Mouse (Mus musculus) cerebellum, adult 2 months (tissue): ENCODE results near the gene Dnah3. TPM values are rescaled to one million over a fixed set of nuclear protein-coding genes. Genes with fewer than 3 reads are reported as not detected.

Source experiments
- DNase-seq, 2 experiments: peaks; one replicate each; pipeline ENCODE4 v3.0.0; 2021
- H3K27ac ChIP-seq: fragments of 200-500 bp; 2 replicates; pipeline ENCODE4 v1.5.1; 2012; ENCODE audit warnings: low read length, control low read depth, inconsistent platforms; ENCODE audit not compliant: insufficient read depth
- H3K27me3 ChIP-seq: fragments of 200-500 bp; 2 replicates; pipeline ENCODE4 v1.6.1; 2012; ENCODE audit warnings: inconsistent platforms, mild to moderate bottlenecking, low read length, moderate library complexity; ENCODE audit not compliant: control insufficient read depth, insufficient read depth
- H3K4me1 ChIP-seq: fragments of 200-500 bp; 2 replicates; pipeline ENCODE4 v1.6.1; 2011; ENCODE audit warnings: low read length; ENCODE audit not compliant: control insufficient read depth, insufficient read depth
- H3K4me3 ChIP-seq: fragments of 200-500 bp; replicated peaks from 2 replicates; pipeline ENCODE3; 2011; ENCODE audit warnings: mild to moderate bottlenecking, low read depth, low read length, control low read depth; ENCODE audit not compliant: insufficient read depth
- CTCF ChIP-seq: fragments of 200-500 bp; IDR thresholded peaks from 2 replicates; pipeline ENCODE4 v1.5.1; 2011; ENCODE audit warnings: low read depth, mild to moderate bottlenecking, control low read depth, low read length, moderate library complexity, borderline replicate concordance; ENCODE audit not compliant: insufficient read depth
- POLR2A ChIP-seq: fragments of 200-500 bp; IDR thresholded peaks from 2 replicates; pipeline ENCODE4 v1.6.1; 2011; ENCODE audit warnings: low read length, control low read depth, borderline replicate concordance; ENCODE audit not compliant: insufficient read depth
- WGBS: fragments of 180-500 bp; shearing (Covaris S2); methylation state at CpG from one replicate; pipeline ENCODE4 v1.1.7; 2018; 5-methylcytosine and 5-hydroxymethylcytosine counted together
- polyA plus RNA-seq: library from polyadenylated mRNA; depleted of rRNA; stranded (reverse); fragments of >200 nt; gene quantifications from 2 replicates; pipeline ENCODE4 v1.2.3, GENCODE M21; 2012

Gene Dnah3
- polyA plus RNA-seq, 1 experiment: 0.20 TPM

DNA sequence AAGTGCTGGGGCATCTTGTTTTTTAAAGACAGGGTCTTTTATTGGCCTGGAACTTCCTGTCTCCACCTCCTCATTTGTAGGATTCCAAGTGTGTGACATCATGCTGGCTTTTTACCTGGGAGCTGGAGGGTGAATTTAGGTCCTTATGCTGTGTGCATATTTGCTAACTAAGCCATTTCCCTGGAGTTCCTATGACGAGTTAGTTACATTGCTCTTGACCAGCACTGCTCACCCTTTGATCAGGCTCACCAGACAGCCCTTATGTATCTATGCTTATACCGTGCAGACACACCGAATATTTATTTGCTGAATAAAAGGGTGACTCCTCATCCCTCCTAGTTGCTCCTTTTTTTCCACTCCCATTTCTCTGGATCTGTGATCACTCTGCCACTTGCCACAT lies 14.9 kb downstream of the Dnah3 start:
- TF ChIP-seq CTCF (no peak), POLR2A (no peak)
- no peak for DNase-seq
- H3K4me1 ChIP-seq: no peaks in the 10 kb centered on the region

DNA sequence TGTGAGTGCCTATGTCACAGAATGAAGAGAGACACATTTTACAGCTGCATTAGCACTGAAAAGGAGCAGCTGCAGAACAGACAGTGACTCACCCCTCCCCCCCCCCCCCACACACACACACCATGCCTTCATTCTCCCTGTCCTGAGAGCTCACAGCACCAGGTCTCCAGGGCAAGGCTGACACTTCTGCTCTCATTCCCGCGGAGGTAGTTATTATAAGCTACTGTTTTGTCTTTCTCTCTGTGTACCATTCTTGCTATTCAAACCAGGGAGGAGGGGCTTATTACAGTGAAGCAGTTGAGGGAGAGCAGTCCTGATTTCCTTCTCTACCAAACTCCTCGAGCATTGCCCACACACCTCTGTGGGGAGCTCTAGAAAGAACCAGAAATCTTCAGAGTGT lies 25.9 kb downstream of the Dnah3 start:
- Histone ChIP-seq H3K4me3 (no peak overlapping the region), H3K4me1 (no peaks in the 10 kb centered on the region; the same call in 1 of the 2 replicates), H3K27me3 (no peaks in the 10 kb centered on the region; the same call in 1 of the 2 replicates), H3K27ac (no peak overlapping the region)
- TF ChIP-seq POLR2A (no peak), CTCF (no peak)
- DNase-seq: no peak
- WGBS: 12% methylated on average over 3 of the region's 3 CpGs

More for the DNA sequence above, 14.9 kb downstream of the Dnah3 start:
- Histone ChIP-seq H3K27me3 (no peaks in the 10 kb centered on the region), H3K27ac (no peak overlapping the region), H3K4me3 (no peak overlapping the region)
- WGBS: 78% methylated on average over 3 of the region's 3 CpGs

DNA sequence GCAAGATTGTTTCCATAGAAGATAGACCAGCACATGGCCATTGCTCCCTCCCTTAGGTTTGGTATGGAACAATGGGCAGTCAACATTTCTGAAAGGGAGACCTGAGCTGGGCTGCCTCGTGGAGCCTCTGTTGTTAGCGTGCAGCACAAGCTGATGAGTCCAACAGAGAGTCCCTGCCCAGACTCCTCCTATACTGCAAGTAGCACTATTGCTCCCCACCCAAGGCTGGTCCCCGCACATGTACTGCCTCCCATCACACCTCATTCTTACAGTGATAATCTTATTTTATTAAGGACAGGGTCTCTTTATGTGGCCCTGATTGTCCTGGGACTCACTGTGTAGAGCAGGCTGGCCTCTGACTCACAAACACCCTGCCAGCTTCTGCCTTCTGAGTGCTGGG lies 27.0 kb downstream of the Dnah3 start:
- no peak for TF ChIP-seq POLR2A
- TF ChIP-seq CTCF: no peak
- Histone ChIP-seq H3K27me3 (no peaks in the 10 kb centered on the region), H3K4me1 (no peaks in the 10 kb centered on the region; the same call in 1 of the 2 replicates), H3K27ac (no peak overlapping the region), H3K4me3 (no peak overlapping the region)
- DNase-seq: no peak
- whole genome bisulfite sequencing: 73% methylated on average over 3 of the region's 3 CpGs

DNA sequence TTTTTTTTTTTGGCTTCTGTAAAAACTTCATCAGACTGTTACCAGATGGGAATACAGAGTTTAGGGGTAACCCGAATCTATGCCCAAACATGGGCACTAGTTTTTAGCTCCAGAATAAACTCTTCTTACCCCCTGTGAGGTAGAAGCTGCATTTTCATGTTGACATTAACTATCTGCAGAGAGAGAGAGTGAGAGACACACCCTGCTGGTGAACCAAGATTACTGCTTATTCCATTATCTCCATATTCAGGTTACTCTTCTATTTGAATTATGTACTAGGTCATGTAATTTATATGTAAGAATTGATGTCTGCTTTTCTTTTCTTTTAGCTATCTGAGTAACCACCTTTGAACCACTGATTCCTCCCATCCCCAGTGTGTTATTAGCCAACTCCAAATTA lies 31.0 kb downstream of the Dnah3 start:
- no peak overlapping the region for H3K4me3 ChIP-seq
- 88% methylated on average over 1 of the region's 1 CpGs for WGBS
- H3K27me3 ChIP-seq: no peaks in the 10 kb centered on the region
- no peak for DNase-seq
- H3K27ac ChIP-seq: no peak overlapping the region
- H3K4me1 ChIP-seq: no peaks in the 10 kb centered on the region
- TF ChIP-seq CTCF: no peak
- TF ChIP-seq POLR2A: no peak

DNA sequence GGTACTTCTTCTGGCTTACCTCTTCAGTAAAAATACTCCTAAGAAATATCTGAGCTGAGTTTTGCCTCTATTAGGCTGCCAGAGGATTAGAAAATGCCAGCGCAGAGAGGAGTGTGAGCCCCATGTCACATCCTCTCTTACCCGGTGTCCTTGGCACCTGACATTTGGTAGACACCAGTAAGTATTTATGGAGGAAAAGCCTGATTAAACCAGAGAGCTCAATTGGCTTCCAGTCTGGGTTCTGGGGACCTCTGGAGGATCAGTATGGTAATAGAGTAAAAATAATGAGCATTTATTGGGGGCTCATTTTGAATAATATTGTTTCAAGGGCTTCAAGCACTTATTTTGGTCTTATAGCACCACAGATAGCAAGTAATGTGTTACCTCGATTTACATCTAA lies 39.6 kb downstream of the Dnah3 start:
- H3K4me3 ChIP-seq: no peak overlapping the region
- no peak for DNase-seq
- no peaks in the 10 kb centered on the region for H3K27me3 ChIP-seq
- H3K4me1 ChIP-seq: no peaks in the 10 kb centered on the region
- TF ChIP-seq POLR2A: no peak
- no peak for TF ChIP-seq CTCF
- H3K27ac ChIP-seq: no peak overlapping the region
- 68% methylated on average over 3 of the region's 3 CpGs for WGBS

DNA sequence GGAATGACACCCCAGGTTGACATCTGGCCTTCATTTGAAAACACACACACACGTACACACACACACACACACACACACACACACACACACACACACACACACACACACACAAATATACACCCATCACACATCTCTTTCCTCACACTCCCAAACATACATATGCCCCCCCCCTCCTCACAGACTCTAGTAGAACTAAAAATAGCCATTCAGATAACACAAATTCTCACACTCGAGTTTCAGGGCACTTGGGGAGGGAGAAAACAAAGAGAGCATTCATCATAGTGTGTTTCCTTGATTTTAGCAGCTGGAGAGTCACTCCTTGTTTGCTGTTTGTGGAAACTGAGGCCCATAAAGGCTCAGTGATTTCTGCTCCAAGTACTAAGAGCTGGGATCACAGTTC lies 41.1 kb downstream of the Dnah3 start:
- no peak for DNase-seq
- no peaks in the 10 kb centered on the region for H3K4me1 ChIP-seq
- no peaks in the 10 kb centered on the region for H3K27me3 ChIP-seq
- H3K27ac ChIP-seq: no peak overlapping the region
- TF ChIP-seq POLR2A: no peak
- TF ChIP-seq CTCF: no peak
- WGBS: 39% methylated on average over 2 of the region's 2 CpGs
- H3K4me3 ChIP-seq: no peak overlapping the region

DNA sequence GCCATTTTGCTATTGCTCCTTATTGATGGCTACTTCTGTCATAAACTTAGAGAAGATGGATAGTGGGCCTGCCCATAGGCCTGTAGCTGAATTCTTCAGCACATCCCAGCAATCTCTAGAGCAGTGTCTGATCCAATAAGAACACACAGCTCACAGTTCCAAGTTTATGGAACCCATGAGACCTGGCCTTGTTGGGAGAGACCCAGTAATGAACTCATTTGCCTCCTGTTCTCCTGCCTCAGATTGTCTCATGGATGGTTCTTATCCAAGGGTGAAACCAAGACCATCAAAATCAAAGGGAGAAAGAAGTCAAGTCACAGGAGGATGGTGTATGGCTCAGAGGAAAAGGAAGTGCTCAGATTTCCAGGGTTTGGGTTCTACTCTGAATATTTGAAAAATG lies 44.6 kb downstream of the Dnah3 start:
- TF ChIP-seq CTCF: no peak
- TF ChIP-seq POLR2A: no peak
- DNase-seq: no peak
- H3K4me1 ChIP-seq: no peaks in the 10 kb centered on the region
- H3K27ac ChIP-seq: no peak overlapping the region
- H3K27me3 ChIP-seq: no peaks in the 10 kb centered on the region
- H3K4me3 ChIP-seq: no peak overlapping the region

DNA sequence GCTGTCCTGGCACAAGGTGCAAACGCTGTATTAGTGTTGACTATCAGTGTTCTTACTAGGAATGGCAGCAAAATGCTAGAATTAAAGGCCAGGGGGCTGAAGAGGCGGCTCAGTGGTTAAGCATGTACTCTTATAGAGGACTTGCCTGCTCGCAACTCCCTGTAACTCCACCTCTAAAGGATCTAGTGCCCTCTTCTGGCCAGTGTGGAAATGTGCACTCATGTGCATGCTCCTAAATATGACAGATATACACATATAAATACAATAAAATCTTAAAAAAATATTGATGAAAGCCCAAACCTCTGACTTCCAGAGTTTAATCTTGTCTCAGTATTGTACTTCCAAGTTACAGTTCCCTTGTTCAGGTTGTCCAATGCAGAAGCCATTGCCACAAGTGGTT lies 51.1 kb downstream of the Dnah3 start:
- no peaks in the 10 kb centered on the region for H3K4me1 ChIP-seq
- no peak for DNase-seq
- H3K4me3 ChIP-seq: no peak overlapping the region
- no peak overlapping the region for H3K27ac ChIP-seq
- WGBS: 86% methylated on average over 3 of the region's 3 CpGs
- no peaks in the 10 kb centered on the region for H3K27me3 ChIP-seq
- TF ChIP-seq CTCF: no peak
- TF ChIP-seq POLR2A: no peak
